ENCODE assay signal across 29 mouse cellular contexts in the genomic region with DNA sequence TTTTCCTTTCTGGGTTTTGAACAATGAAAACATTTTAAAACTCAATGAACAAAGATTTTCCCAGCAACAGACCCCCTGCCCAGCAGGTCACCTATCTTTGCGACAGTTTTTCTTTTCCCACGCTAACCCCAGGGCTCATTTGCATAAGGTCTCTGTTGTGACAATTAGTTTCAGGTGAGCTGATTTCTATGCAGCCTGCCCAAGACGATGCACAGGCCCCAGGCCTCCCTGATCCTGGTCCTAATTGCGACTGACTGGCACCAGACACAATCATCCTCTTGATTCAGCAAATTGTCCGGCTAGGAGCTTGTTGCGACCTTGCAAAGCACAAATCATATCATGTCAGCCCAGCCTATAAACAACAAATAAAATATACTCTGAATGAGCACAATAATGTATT. TPM values are rescaled to one million over a fixed set of nuclear protein-coding genes. Genes with fewer than 3 reads are reported as not detected.
A peak's percentile ranks its signal among the peaks of the same experiment; 100 is the strongest.
DNase-seq lines count a peak whose midpoint lies in the region; ATAC-seq lines count a peak whose summit lies in the region.
"Had no signal": no experiment of that assay in that cellular context is flagged by ENCODE, and none has a peak within 500 bp of the region (broad histone marks: within the 10 kb centered on the region; RNA-seq: fewer than 3 reads in every experiment).

No protein-coding gene starts in this region.

- no peak for ATAC-seq in liver, embryonic 11.5 days (replicated peaks; ENCODE audit: low FRiP score)
- ATAC-seq in liver, embryonic 12.5 days, result no peak
- peak; percentile 69; the same call in 1 of the 2 replicates for ATAC-seq in midbrain, embryonic 12.5 days (ENCODE audit: low FRiP score, low read depth)
- no peak for ATAC-seq in midbrain, embryonic 15.5 days (replicated peaks)
- no peak for ATAC-seq in megakaryocyte, adult 5-6 weeks (ENCODE audit: poor library complexity, severe bottlenecking)

- H3K4me3 ChIP-seq in liver, embryonic 11.5 days (ENCODE audit: low read depth, low read length), result no peak overlapping the region
- no peak overlapping the region for H3K4me3 ChIP-seq in liver, embryonic 12.5 days
- no peak overlapping the region for H3K4me3 ChIP-seq in midbrain, embryonic 12.5 days
- no peak overlapping the region for H3K4me3 ChIP-seq in midbrain, embryonic 15.5 days
- H3K4me3 ChIP-seq: erythroblast, embryonic 14.5 days; heart, embryonic 10.5 days; heart, embryonic 15.5 days; hindbrain, embryonic 15.5 days; kidney, embryonic 15.5 days; limb, embryonic 10.5 days; limb, embryonic 15.5 days; liver, embryonic 15.5 days; neural tube, embryonic 13.5 days; stomach, embryonic 15.5 days had no signal

- H3K36me3 ChIP-seq in liver, embryonic 11.5 days (ENCODE audit: control insufficient read depth, insufficient read depth, low read length), result no peaks in the 10 kb centered on the region
- peaks cover 38% of the 10 kb centered on the region for H3K36me3 ChIP-seq in liver, embryonic 12.5 days
- H3K36me3 ChIP-seq in midbrain, embryonic 12.5 days, result peaks cover 11% of the 10 kb centered on the region
- no peaks in the 10 kb centered on the region for H3K36me3 ChIP-seq in midbrain, embryonic 15.5 days (replicated peaks)
- H3K36me3 ChIP-seq: heart, embryonic 15.5 days; hindbrain, embryonic 15.5 days; limb, embryonic 10.5 days; limb, embryonic 15.5 days had no signal

- no peaks in the 10 kb centered on the region for H3K9me3 ChIP-seq in liver, embryonic 11.5 days (ENCODE audit: control insufficient read depth, low read length)
- no peaks in the 10 kb centered on the region for H3K9me3 ChIP-seq in liver, embryonic 12.5 days (replicated peaks)
- no peaks in the 10 kb centered on the region for H3K9me3 ChIP-seq in midbrain, embryonic 12.5 days
- H3K9me3 ChIP-seq in midbrain, embryonic 15.5 days, result no peaks in the 10 kb centered on the region
- H3K9me3 ChIP-seq: heart, embryonic 10.5 days; heart, embryonic 15.5 days; hindbrain, embryonic 15.5 days; kidney, embryonic 15.5 days; limb, embryonic 10.5 days; limb, embryonic 15.5 days; liver, embryonic 15.5 days; neural tube, embryonic 13.5 days; stomach, embryonic 15.5 days had no signal

- H3K4me2 ChIP-seq in liver, embryonic 11.5 days, result no peak overlapping the region
- H3K4me2 ChIP-seq in liver, embryonic 12.5 days, result no peak overlapping the region
- no peak overlapping the region for H3K4me2 ChIP-seq in midbrain, embryonic 12.5 days (replicated peaks)
- no peak overlapping the region for H3K4me2 ChIP-seq in midbrain, embryonic 15.5 days
- H3K4me2 ChIP-seq: heart, embryonic 15.5 days; hindbrain, embryonic 15.5 days; kidney, embryonic 15.5 days; limb, embryonic 15.5 days; liver, embryonic 15.5 days; lung, embryonic 14.5 days; neural tube, embryonic 13.5 days; stomach, embryonic 15.5 days had no signal

- peak; percentile 71 for DNase-seq in heart, adult 11 months
- DNase-seq in heart, postnatal 10 days, result no peak
- peak; percentile 16 for DNase-seq in liver, embryonic 11.5 days (ENCODE audit: low spot score)
- DNase-seq in retina, postnatal 1 day, result peak; percentile 75
- DNase-seq: adrenal gland, adult 8-10 months; B cell, adult 2 months; cerebellum, adult 2 months; cerebellum, postnatal 14 days; gastrocnemius, postnatal 14 days; heart, postnatal 36 days; kidney, adult 18-20 months; kidney, postnatal 25 days; lung, embryonic 14.5 days; right cerebral cortex, postnatal 25 days had no signal

- intact Hi-C loops in heart, postnatal 10 days (cut with DNase I), result no loop called here

- H3K27me3 ChIP-seq in liver, embryonic 11.5 days (replicated peaks; ENCODE audit: control insufficient read depth, insufficient read depth, low read length), result no peaks in the 10 kb centered on the region
- no peaks in the 10 kb centered on the region for H3K27me3 ChIP-seq in liver, embryonic 12.5 days (replicated peaks)
- H3K27me3 ChIP-seq in midbrain, embryonic 12.5 days, result no peaks in the 10 kb centered on the region
- no peaks in the 10 kb centered on the region for H3K27me3 ChIP-seq in midbrain, embryonic 15.5 days (replicated peaks)
- H3K27me3 ChIP-seq: heart, embryonic 15.5 days; hindbrain, embryonic 15.5 days; kidney, embryonic 15.5 days; limb, embryonic 15.5 days; liver, embryonic 15.5 days; neural tube, embryonic 13.5 days; stomach, embryonic 15.5 days had no signal

- H3K27ac ChIP-seq in liver, embryonic 11.5 days (ENCODE audit: low read depth, low read length), result no peak overlapping the region
- no peak overlapping the region for H3K27ac ChIP-seq in liver, embryonic 12.5 days
- no peak overlapping the region for H3K27ac ChIP-seq in midbrain, embryonic 12.5 days (replicated peaks)
- no peak overlapping the region for H3K27ac ChIP-seq in midbrain, embryonic 15.5 days
- H3K27ac ChIP-seq: heart, embryonic 10.5 days; hindbrain, embryonic 15.5 days; kidney, embryonic 15.5 days; limb, embryonic 10.5 days; limb, embryonic 15.5 days; macrophage; neural tube, embryonic 13.5 days; stomach, embryonic 15.5 days had no signal

- WGBS in liver, embryonic 11.5 days, result 72% methylated on average over 6 of the region's 6 CpGs
- 74% methylated on average over 6 of the region's 6 CpGs for WGBS in liver, embryonic 12.5 days (ENCODE audit: insufficient replicate concordance)
- WGBS in midbrain, embryonic 12.5 days, result 16% methylated on average over 6 of the region's 6 CpGs
- 21% methylated on average over 6 of the region's 6 CpGs for WGBS in midbrain, embryonic 15.5 days

- H3K9ac ChIP-seq in liver, embryonic 11.5 days (ENCODE audit: low read depth, low read length), result no peak overlapping the region
- H3K9ac ChIP-seq in liver, embryonic 12.5 days, result no peak overlapping the region
- no peak overlapping the region for H3K9ac ChIP-seq in midbrain, embryonic 12.5 days (replicated peaks)
- no peak overlapping the region for H3K9ac ChIP-seq in midbrain, embryonic 15.5 days
- H3K9ac ChIP-seq: heart, embryonic 15.5 days; hindbrain, embryonic 15.5 days; kidney, embryonic 15.5 days; limb, embryonic 15.5 days; liver, embryonic 15.5 days; lung, embryonic 14.5 days; neural tube, embryonic 13.5 days; stomach, embryonic 15.5 days had no signal

- peaks cover 31% of the 10 kb centered on the region for H3K4me1 ChIP-seq in liver, embryonic 11.5 days (replicated peaks; ENCODE audit: control insufficient read depth, insufficient read depth, low read length)
- H3K4me1 ChIP-seq in liver, embryonic 12.5 days, result peaks cover 49% of the 10 kb centered on the region
- peaks cover 42% of the 10 kb centered on the region for H3K4me1 ChIP-seq in midbrain, embryonic 12.5 days
- H3K4me1 ChIP-seq in midbrain, embryonic 15.5 days, result no peaks in the 10 kb centered on the region
- H3K4me1 ChIP-seq: stomach, embryonic 15.5 days had no signal

RNA-seq across cellular contexts. Expression of a gene that starts 44.2 kb away (rescaled TPM):
- total RNA-seq in heart, postnatal 10 days (2021), result 10 to 100 TPM; 62.7 to 77.7 TPM
- polyA plus RNA-seq in liver, embryonic 11.5 days (2014; fragmentation: Nextera tagmentation; extraction: Ambion mirVana), result 32.8 and 33.2 TPM in 2 replicates
- 22.1 and 24.3 TPM in 2 replicates for polyA plus RNA-seq in liver, embryonic 12.5 days (2016; fragmentation: Nextera tagmentation; extraction: Ambion mirVana)
- polyA plus RNA-seq in midbrain, embryonic 12.5 days (2016; fragmentation: Nextera tagmentation; extraction: Ambion mirVana), result 66.6 and 68.7 TPM in 2 replicates
- polyA plus RNA-seq in midbrain, embryonic 15.5 days (2015; fragmentation: Nextera tagmentation; extraction: Ambion mirVana), result 30.8 and 31.5 TPM in 2 replicates
- total RNA-seq in megakaryocyte, adult 5-6 weeks (2015), result 288 and 305 TPM in 2 replicates
- 278 and 291 TPM in 2 replicates for total RNA-seq in megakaryocyte, adult 5-6 weeks (2017)

Comparison
In these comparisons a context has a peak if more than half of its experiments do, and no peak if none do; other contexts are left out.
1. DNase-seq: peak in heart, adult 11 months (single experiment), liver, embryonic 11.5 days (single experiment) and retina, postnatal 1 day (single experiment); none in heart, postnatal 10 days (0 of 2).